Mouse (Mus musculus) brown adipose tissue, adult 24 weeks (tissue): Measurements from ENCODE around the gene Cd209b. TPM values are rescaled to one million over a fixed set of nuclear protein-coding genes. Genes with fewer than 3 reads are reported as not detected.

Experiments
- H3K27ac ChIP-seq: fragments of 200-500 bp; replicated peaks from 2 replicates; pipeline ENCODE4 v1.5.1; 2012; ENCODE audit warnings: low read depth, mild to moderate bottlenecking, low read length
- H3K4me1 ChIP-seq: fragments of 200-500 bp; 2 replicates; pipeline ENCODE4 v1.6.1; 2012; ENCODE audit warnings: low read length, mixed read lengths; ENCODE audit not compliant: control insufficient read depth, insufficient read depth, insufficient read length
- H3K4me3 ChIP-seq: fragments of 200-500 bp; 2 replicates; pipeline ENCODE4 v1.5.1; 2012; ENCODE audit warnings: low read depth, mild to moderate bottlenecking, low read length, moderate library complexity; ENCODE audit not compliant: insufficient read depth
- polyA plus RNA-seq: library from polyadenylated mRNA; stranded (reverse); fragments of >200 nt; gene quantifications from 2 replicates; pipeline ENCODE4 v1.2.4, GENCODE M21; 2012; ENCODE audit not compliant: missing spikeins, insufficient read depth, insufficient read length

Cd209b gene
- 1.4 and 3.5 TPM in 2 replicates for polyA plus RNA-seq

DNA sequence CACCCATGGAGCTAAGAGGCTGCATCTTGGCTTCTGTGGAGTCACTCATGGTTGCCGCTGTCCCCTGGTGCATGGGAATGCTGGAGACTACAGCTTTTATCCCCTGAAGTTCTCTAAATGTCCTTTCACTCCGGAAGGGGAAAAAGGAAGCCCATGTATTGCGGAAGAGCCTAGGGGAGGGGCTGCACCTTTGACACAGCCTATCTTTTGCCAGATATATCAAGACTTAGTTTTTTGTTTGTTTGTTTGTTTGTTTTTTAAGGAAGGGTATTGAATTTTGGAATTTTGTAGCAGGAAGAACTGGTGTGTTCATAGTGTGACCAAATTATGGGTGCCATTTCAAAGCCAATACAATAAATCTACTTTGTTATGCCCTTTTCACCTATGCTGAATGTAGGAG, at the start of gene Cd209b:
Gene Cd209b (minus strand): TSS at position 101 of the 400 bp plus-strand sequence.
- Histone ChIP-seq H3K4me3 (no peak within 1 kb of the TSS), H3K4me1 (no peaks in the 10 kb centered on the region), H3K27ac (no peak within 1 kb of the TSS)

DNA sequence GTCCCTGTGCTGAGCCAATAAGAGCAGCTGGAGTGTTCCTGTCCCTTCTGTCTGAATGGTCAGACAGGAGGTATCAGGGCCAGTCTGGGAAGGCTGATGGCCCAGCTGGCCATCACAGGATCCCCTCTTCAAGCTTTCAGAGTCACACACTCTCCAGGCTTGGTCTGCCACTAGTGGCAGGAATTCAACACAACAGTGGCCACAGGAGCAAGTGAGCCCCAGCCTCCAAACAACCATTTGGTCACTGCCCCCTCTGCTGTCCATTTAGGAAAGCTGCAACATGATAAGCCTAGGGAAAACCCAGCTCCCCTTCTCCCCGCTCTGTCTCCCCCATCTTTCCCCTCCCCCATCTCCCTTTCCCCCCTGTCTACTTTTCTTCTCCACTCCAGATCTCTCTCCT, 29.4 kb upstream of the Cd209b start:
- Histone ChIP-seq H3K27ac (no peak overlapping the region), H3K4me3 (no peak overlapping the region), H3K4me1 (no peaks in the 10 kb centered on the region)

DNA sequence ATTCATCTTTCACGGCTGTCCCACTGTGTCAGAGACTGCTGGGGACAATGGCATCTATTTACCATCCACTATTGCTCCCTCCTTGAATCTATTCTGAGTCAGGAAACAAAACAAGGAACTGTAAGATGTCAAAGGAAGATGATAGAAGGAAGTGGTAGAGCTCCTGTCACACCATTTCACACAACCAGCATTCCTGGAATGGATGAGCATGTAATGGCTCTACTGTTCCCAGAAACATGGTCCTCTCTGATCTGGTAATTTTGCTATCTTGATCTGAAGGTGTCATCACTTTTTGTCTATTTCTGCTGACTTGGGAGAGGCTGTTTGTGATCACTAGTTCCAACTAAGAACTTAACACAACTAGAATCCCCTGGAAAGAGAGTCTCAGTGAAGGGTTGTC, 28.0 kb upstream of the Cd209b start, which contains the start of gene Cd209c:
Gene Cd209c (minus strand): TSS at position 101 of the 400 bp plus-strand sequence.
- no peak within 1 kb of the TSS for H3K4me3 ChIP-seq

DNA sequence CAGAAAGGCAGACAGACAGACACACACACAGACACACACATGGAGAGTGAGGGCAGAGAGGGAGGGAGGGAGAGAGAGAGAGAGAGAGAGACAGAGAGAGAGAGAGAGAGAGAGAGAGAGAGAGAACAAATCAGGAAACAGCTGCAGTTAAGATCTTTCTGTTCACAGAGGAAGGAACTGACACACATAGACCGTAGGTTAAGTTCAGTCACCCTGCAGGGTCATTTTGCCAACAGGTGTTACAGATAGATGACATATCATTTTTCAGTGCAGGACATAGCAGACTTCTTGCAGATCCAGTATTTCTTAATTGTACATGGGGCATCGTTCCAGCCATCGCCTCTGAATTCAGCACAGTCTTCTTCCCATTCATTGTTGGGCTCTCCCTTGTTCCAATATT, 13.4 kb upstream of the Cd209b start:
- no peaks in the 10 kb centered on the region for H3K4me1 ChIP-seq
- no peak overlapping the region for H3K4me3 ChIP-seq
- H3K27ac ChIP-seq, result no peak overlapping the region

More for the DNA sequence above, 28.0 kb upstream of the Cd209b start, which contains the start of gene Cd209c:
- no peak within 1 kb of the TSS for H3K27ac ChIP-seq
- H3K4me1 ChIP-seq, result no peaks in the 10 kb centered on the region

DNA sequence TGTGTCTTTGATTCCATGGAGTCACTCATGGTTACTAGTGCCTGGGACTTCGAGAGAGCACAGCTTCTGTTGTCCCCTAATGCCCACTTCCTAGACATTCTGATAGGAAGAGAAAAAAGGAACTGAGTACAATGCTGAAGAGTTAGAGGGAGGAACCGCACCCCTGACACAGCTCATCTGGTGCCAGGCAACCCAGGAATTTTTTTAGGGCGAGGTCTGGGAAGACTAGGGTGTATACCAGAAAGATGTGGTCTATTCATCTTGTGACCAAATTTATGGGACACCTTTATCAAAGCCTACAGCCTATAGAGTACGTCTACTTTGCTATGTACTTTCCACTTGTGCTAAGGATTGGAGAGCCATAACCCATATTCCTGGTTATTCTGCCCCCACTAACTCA, 48.2 kb downstream of the Cd209b start, which contains the start of gene Cd209d:
Gene Cd209d (minus strand): TSS at position 101 of the 400 bp plus-strand sequence.
- H3K4me3 ChIP-seq, result no peak within 1 kb of the TSS
- no peaks in the 10 kb centered on the region for H3K4me1 ChIP-seq
- no peak within 1 kb of the TSS for H3K27ac ChIP-seq

DNA sequence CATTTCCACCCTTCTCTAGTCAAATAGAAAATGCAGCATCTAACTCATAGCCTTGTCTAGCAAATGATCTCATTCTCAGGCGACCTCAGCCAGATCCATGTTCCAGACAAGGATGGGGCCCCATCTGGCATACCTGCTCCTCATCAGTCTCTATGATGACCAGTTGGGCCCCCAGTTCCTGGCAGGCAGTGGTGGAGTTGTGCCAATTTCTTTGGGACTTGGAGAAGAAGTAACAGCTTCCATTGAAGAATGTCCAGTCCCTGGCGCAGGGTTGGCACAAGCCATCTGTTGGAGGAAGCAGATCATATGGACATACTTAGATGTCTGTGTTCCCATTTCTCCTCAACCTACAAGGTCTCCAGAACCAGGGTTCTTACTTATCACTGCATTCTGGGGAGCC, 50.5 kb downstream of the Cd209b start:
- Histone ChIP-seq H3K4me1 (no peaks in the 10 kb centered on the region), H3K4me3 (no peak overlapping the region), H3K27ac (no peak overlapping the region)

Other genes starting within 250 kb of the Cd209b start
- gene Fcer2a, start 232.7 kb downstream of the Cd209b start, polyA plus RNA-seq, result 0.83 TPM in 1 of 2 replicates, not detected in the other
- gene Clec4g, start 206.2 kb downstream of the Cd209b start, polyA plus RNA-seq, result not detected in 2 replicates
- 6.4 and 10.3 TPM in 2 replicates for gene Cd209a, start 177.9 kb downstream of the Cd209b start, polyA plus RNA-seq
- gene Cd209e, start 72.5 kb downstream of the Cd209b start, polyA plus RNA-seq, result not detected in 2 replicates
- gene Cd209d, start 48.3 kb downstream of the Cd209b start, polyA plus RNA-seq, result 4.2 and 11.0 TPM in 2 replicates
- 1.0 TPM in 1 of 2 replicates, not detected in the other for gene Cd209c, start 27.9 kb upstream of the Cd209b start, polyA plus RNA-seq
- gene Cd209f, start 179.0 kb upstream of the Cd209b start, polyA plus RNA-seq, result 12.1 and 18.7 TPM in 2 replicates
- 3.6 and 8.0 TPM in 2 replicates for gene Cd209g, start 207.3 kb upstream of the Cd209b start, polyA plus RNA-seq
- gene Evi5l, start 239.7 kb upstream of the Cd209b start, polyA plus RNA-seq, result 11.1 and 12.3 TPM in 2 replicates